Mouse (Mus musculus): Measurements from ENCODE around the gene Acoxl.

DNA sequence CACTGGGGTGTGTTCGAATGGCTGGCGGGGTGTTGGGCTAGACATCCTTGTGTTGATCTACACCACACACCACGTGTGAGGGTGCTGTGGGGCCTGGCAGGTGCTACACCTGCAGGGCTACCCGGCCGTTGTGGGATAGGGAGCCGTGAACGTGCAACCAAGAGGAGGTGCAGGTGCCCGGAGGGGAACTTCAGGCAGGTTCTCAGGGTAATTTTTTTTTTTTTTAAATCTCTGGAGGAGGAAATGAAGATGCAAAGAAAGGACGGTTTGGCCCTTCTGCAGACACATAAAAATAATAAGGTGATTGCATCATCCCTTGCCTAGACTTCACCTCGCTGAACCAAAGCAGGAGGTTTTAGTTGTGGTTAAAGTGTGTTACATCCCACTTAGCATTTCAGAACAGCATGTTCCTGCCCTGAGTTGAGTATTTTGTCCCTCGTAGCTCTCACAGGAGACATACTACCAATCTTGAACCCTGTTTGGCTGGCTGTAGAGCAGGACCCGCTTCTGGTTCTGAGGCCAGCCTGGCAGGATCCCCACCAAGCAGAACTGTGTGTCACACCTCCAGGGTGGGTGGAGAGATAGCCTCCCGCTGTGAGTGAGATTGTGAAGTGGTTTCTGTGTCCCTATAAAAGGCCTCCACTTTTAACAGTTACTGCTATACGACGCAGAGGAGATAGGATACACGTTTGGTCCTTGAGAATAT is 314.3 kb downstream of the Acoxl start:
- no peak for TF ChIP-seq POLR2A (IDR thresholded peaks at IDR 0.05; ENCODE audit: insufficient read depth, low read depth, low read length)
- no peak for TF ChIP-seq CTCF (IDR thresholded peaks at IDR 0.05)

Measured in heart, adult 2 months (tissue).